Mouse (Mus musculus) heart, embryonic 14.5 days (tissue): ENCODE results near the gene Samhd1. TPM values are rescaled to one million over a fixed set of nuclear protein-coding genes. Genes with fewer than 3 reads are reported as not detected.

Source experiments
- ATAC-seq: fragments of 200-750 bp; cut with Nextera tagmentation; 2 replicates; pipeline ENCODE4 v1.8.0; 2017; ENCODE audit warnings: low read depth, moderate TSS enrichment; ENCODE audit not compliant: insufficient number of reproducible peaks, insufficient read depth, low FRiP score
- H3K27ac ChIP-seq, 2 experiments: fragments of 200-500 bp in 1 of 2; fragments of 300-500 bp in 1 of 2; sonication (generic) in 1 of 2; replicated peaks in 1 of 2; 2 replicates each; pipeline ENCODE4 v1.5.1; 2012 to 2014; ENCODE audit warnings: low read depth in 2 of 2, low read length in 2 of 2, control low read depth in 1 of 2, mild to moderate bottlenecking in 1 of 2, mixed read lengths in 1 of 2; ENCODE audit not compliant: control insufficient read depth in 1 of 2, insufficient read depth in 1 of 2
- H3K27me3 ChIP-seq: fragments of 300-500 bp; sonication (generic); 2 replicates; pipeline ENCODE4 v1.6.1; 2014; ENCODE audit warnings: mild to moderate bottlenecking, low read length, control low read depth; ENCODE audit not compliant: control insufficient read depth, insufficient read depth
- H3K36me3 ChIP-seq: fragments of 300-500 bp; sonication (generic); 2 replicates; pipeline ENCODE4 v1.6.1; 2014; ENCODE audit warnings: mild to moderate bottlenecking, control low read depth, low read length, mixed read lengths; ENCODE audit not compliant: control insufficient read depth, insufficient read depth
- H3K4me1 ChIP-seq, 2 experiments: fragments of 200-500 bp in 1 of 2; fragments of 300-500 bp in 1 of 2; sonication (generic) in 1 of 2; 2 replicates each; pipeline ENCODE4 v1.6.1; 2012 to 2014; ENCODE audit warnings: low read length in 2 of 2, control low read depth in 1 of 2, mixed read lengths in 1 of 2; ENCODE audit not compliant: control insufficient read depth in 2 of 2, insufficient read depth in 2 of 2
- H3K4me2 ChIP-seq: fragments of 300-500 bp; sonication (generic); 2 replicates; pipeline ENCODE4 v1.6.1; 2014; ENCODE audit warnings: mild to moderate bottlenecking, low read length
- H3K4me3 ChIP-seq, 2 experiments: fragments of 200-500 bp in 1 of 2; fragments of 300-500 bp in 1 of 2; sonication (generic) in 1 of 2; 2 replicates each; pipeline ENCODE4 v1.5.1; 2012 to 2014; ENCODE audit warnings: low read length in 2 of 2, mild to moderate bottlenecking in 2 of 2, control low read depth in 1 of 2, low read depth in 1 of 2, moderate library complexity in 1 of 2; ENCODE audit not compliant: control insufficient read depth in 1 of 2, insufficient read depth in 1 of 2
- H3K9ac ChIP-seq: fragments of 300-500 bp; sonication (generic); 2 replicates; pipeline ENCODE4 v1.6.1; 2014; ENCODE audit warnings: mild to moderate bottlenecking, low read length
- H3K9me3 ChIP-seq: fragments of 300-500 bp; sonication (generic); 2 replicates; pipeline ENCODE4 v1.6.1; 2016; ENCODE audit warnings: low read length, control low read depth; ENCODE audit not compliant: control insufficient read depth
- WGBS: fragments of 180-500 bp; shearing (Covaris S2); extraction: QIAGEN DNeasy Blood & Tissue Kit; methylation state at CpG from one replicate; pipeline ENCODE4 v1.1.7; 2014; 5-methylcytosine and 5-hydroxymethylcytosine counted together
- polyA plus RNA-seq: library from polyadenylated mRNA; unstranded; fragments of >200 nt; fragmentation: Nextera tagmentation; extraction: Ambion mirVana; gene quantifications from 2 replicates; pipeline ENCODE4 v1.2.1, GENCODE M21; 2014

The Samhd1 gene
- polyA plus RNA-seq, 1 experiment from 2014 or later, result 18.3 TPM

DNA sequence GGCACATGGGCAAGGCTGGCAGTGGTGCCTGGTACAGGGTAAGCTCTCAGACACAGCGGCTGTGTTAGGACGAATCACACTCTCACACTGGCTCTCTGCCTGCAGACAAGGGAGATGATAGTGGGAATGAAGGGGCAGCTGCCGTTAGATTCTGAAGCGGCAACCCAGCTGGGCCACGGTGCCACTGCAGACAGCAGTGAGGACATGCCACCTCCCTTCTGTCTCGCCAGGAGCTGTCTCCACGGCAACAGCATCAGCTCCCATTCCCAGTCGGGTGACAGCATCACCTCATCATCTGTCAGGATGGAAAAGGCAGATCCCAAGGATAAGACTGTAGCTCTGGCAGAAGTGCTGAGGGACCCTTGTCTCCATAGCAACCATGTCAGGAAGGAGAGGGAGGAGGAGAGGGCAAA, 85.2 kb downstream of the Samhd1 start:
- no peak for ATAC-seq
- no peak overlapping the region for H3K4me3 ChIP-seq
- H3K27ac ChIP-seq, result peak overlapping the region in 1 of 2 experiments; percentile 5; a peak in 1 of 4 replicates
- H3K36me3 ChIP-seq, result peaks cover 61% of the 10 kb centered on the region
- no peaks in the 10 kb centered on the region for H3K27me3 ChIP-seq
- WGBS, result 45% methylated on average over 8 of the region's 8 CpGs
- peaks cover 18 to 36% of the 10 kb centered on the region in 2 experiments for H3K4me1 ChIP-seq
- H3K9ac ChIP-seq, result no peak overlapping the region
- H3K4me2 ChIP-seq, result no peak overlapping the region
- no peaks in the 10 kb centered on the region; the same call in 1 of the 2 replicates for H3K9me3 ChIP-seq

DNA sequence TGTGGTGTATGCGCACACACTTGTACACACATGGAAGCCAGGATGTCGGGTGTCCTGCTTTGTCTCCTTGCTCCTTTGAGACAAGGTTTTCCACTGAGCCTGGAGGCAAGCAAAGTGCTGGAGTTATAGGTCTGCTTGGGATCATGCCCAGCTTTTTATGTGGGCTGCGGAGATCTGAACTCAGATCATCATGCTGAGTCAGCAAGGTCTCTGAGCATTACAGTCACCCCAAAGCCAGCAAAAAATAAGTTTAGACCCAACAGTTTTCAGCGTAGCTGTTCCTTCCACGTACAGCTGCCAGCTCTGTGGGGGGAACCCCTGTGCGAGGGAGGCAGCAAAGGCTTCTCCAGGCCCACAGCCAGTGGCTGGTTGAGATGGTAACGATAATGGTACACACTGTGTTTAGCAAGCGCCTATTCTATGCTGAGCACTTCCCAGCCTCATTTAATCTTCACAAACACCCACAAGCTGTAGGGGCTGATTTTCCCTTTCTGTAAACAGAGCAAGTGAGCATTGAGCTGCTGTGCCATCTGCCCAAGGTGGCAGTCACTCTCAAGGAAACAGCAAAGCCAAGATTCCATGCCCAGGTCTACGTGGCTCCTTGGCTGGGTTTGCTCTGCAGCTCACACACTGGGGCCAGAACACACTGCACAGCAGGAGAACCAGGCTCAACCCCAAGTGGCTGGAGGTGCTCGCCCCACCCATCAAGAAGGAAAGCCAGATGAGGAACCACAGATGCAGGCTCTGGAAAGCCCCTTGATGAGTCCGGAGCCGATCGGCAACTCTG, 86.5 kb downstream of the Samhd1 start:
- H3K9ac ChIP-seq, result no peak overlapping the region
- peaks cover 9 to 26% of the 10 kb centered on the region in 2 experiments for H3K4me1 ChIP-seq
- no peak overlapping the region for H3K27ac ChIP-seq
- no peak overlapping the region for H3K4me2 ChIP-seq
- 88% methylated on average over 13 of the region's 13 CpGs for WGBS
- H3K9me3 ChIP-seq, result peaks cover 4% of the 10 kb centered on the region
- peaks cover 66% of the 10 kb centered on the region for H3K36me3 ChIP-seq
- H3K27me3 ChIP-seq, result no peaks in the 10 kb centered on the region
- no peak overlapping the region for H3K4me3 ChIP-seq
- ATAC-seq, result no peak

Other genes with a start within 250 kb of the Samhd1 start
- gene Sla2, start 248.1 kb downstream of the Samhd1 start, polyA plus RNA-seq, result 0.19 and 0.26 TPM in 2 replicates
- gene Ndrg3, start 143.2 kb downstream of the Samhd1 start, polyA plus RNA-seq, result 32.0 and 32.9 TPM in 2 replicates
- gene Dsn1, start 128.1 kb downstream of the Samhd1 start, polyA plus RNA-seq, result 35.9 and 36.8 TPM in 2 replicates
- gene Soga1, start 56.0 kb downstream of the Samhd1 start, polyA plus RNA-seq, result 4.1 and 5.0 TPM in 2 replicates
- gene Tldc2, start 48.2 kb downstream of the Samhd1 start, polyA plus RNA-seq, result not detected in 2 replicates
- 18.2 and 19.9 TPM in 2 replicates for gene Rbl1, start 69.3 kb upstream of the Samhd1 start, polyA plus RNA-seq
- 165 and 176 TPM in 2 replicates for gene Rpn2, start 143.8 kb upstream of the Samhd1 start, polyA plus RNA-seq
- 0.43 and 0.46 TPM in 2 replicates for gene Mroh8, start 144.3 kb upstream of the Samhd1 start, polyA plus RNA-seq
- gene Ghrh, start 212.2 kb upstream of the Samhd1 start, polyA plus RNA-seq, result not detected in 2 replicates
- 30.4 and 36.3 TPM in 2 replicates for gene Manbal, start 232.3 kb upstream of the Samhd1 start, polyA plus RNA-seq